Mouse (Mus musculus) CH12.LX (cell line): Measurements from ENCODE around the gene Trmt10a. TPM values are rescaled to one million over a fixed set of nuclear protein-coding genes. Genes with fewer than 3 reads are reported as not detected.

ENCODE experiments used
- DNase-seq: peaks from one replicate; pipeline ENCODE4 v3.0.0-alpha.2; 2013; ENCODE audit errors: extremely low read depth
- H3K27ac ChIP-seq: 2 replicates; pipeline ENCODE4 v1.5.1; 2012; ENCODE audit warnings: low read depth, mild to moderate bottlenecking, control low read depth, moderate library complexity; ENCODE audit not compliant: insufficient read depth
- H3K27me3 ChIP-seq: replicated peaks from 2 replicates; pipeline ENCODE3; 2012; ENCODE audit warnings: inconsistent platforms
- H3K36me3 ChIP-seq, 2 experiments: replicated peaks in 1 of 2; 2 replicates each; pipeline versions ENCODE3 to v1.6.1; 2012; ENCODE audit warnings: inconsistent platforms in 1 of 2, low read length in 1 of 2, mild to moderate bottlenecking in 1 of 2, mixed read lengths in 1 of 2, moderate library complexity in 1 of 2; ENCODE audit not compliant: control insufficient read depth in 1 of 2, insufficient read depth in 1 of 2
- H3K4me1 ChIP-seq, 2 experiments: 2 replicates each; pipeline ENCODE4 v1.6.1; 2012; ENCODE audit warnings: inconsistent platforms in 1 of 2, moderate library complexity in 1 of 2; ENCODE audit not compliant: insufficient read depth in 2 of 2, control insufficient read depth in 1 of 2
- H3K4me2 ChIP-seq: 2 replicates; pipeline ENCODE4 v1.6.1; 2012; ENCODE audit warnings: low read depth, mild to moderate bottlenecking, control low read depth; ENCODE audit not compliant: poor library complexity, insufficient read depth, severe bottlenecking
- H3K4me3 ChIP-seq, 3 experiments: fragments of 150-350 bp in 1 of 3; sonication (generic) in 1 of 3; replicated peaks in 1 of 3; 2 replicates each; pipeline versions ENCODE3 to v1.5.1; 2011 to 2012; ENCODE audit warnings: low read depth in 2 of 3, low read length in 2 of 3, mild to moderate bottlenecking in 2 of 3, moderate library complexity in 2 of 3, control low read depth in 1 of 3, improper control_type of control experiment in 1 of 3, inconsistent platforms in 1 of 3, mixed read lengths in 1 of 3; ENCODE audit not compliant: poor library complexity in 1 of 3
- H3K79me2 ChIP-seq: replicated peaks from 2 replicates; pipeline ENCODE4 v1.6.1; 2012; ENCODE audit warnings: mild to moderate bottlenecking, moderate library complexity; ENCODE audit not compliant: control insufficient read depth, poor library complexity, insufficient read depth, severe bottlenecking; ENCODE audit errors: extremely low read depth
- H3K9ac ChIP-seq: 2 replicates; pipeline ENCODE4 v1.6.1; 2012; ENCODE audit warnings: low read depth, mild to moderate bottlenecking, control low read depth, moderate library complexity; ENCODE audit not compliant: insufficient read depth
- H3K9me3 ChIP-seq: replicated peaks from 2 replicates; pipeline ENCODE3; 2012; ENCODE audit warnings: low read length, inconsistent platforms, mixed read lengths
- BHLHE40 ChIP-seq: IDR thresholded peaks from 2 replicates; pipeline ENCODE4 v1.6.1; 2011; ENCODE audit warnings: mild to moderate bottlenecking, low read depth, low read length, improper control_type of control experiment
- CHD2 ChIP-seq: IDR thresholded peaks from 2 replicates; pipeline ENCODE4 v1.6.1; 2011; ENCODE audit warnings: low read length, improper control_type of control experiment
- E2F4 ChIP-seq: IDR thresholded peaks from 2 replicates; pipeline ENCODE4 v1.6.1; 2011; ENCODE audit warnings: low read depth, low read length, improper control_type of control experiment; ENCODE audit not compliant: insufficient replicate concordance
- EP300 ChIP-seq: IDR thresholded peaks from 2 replicates; pipeline ENCODE4 v1.6.1; 2011; ENCODE audit warnings: low read length, improper control_type of control experiment
- ETS1 ChIP-seq: conservative IDR thresholded peaks from 2 replicates; pipeline ENCODE4 v1.6.1; 2012; ENCODE audit warnings: low read depth, mild to moderate bottlenecking, inconsistent platforms, low read length, improper control_type of control experiment, moderate library complexity
- GABPA ChIP-seq: IDR thresholded peaks from 2 replicates; pipeline ENCODE4 v1.6.1; 2012; ENCODE audit warnings: low read depth, low read length, improper control_type of control experiment, inconsistent platforms; ENCODE audit not compliant: insufficient replicate concordance
- HCFC1 ChIP-seq: IDR thresholded peaks from 2 replicates; pipeline ENCODE4 v1.6.1; 2012; ENCODE audit warnings: low read depth, mild to moderate bottlenecking, inconsistent platforms, low read length, improper control_type of control experiment
- IRF4 ChIP-seq: IDR thresholded peaks from 2 replicates; pipeline ENCODE4 v1.6.1; 2014; ENCODE audit warnings: low read depth, mild to moderate bottlenecking, inconsistent platforms, low read length, improper control_type of control experiment
- JUN ChIP-seq: IDR thresholded peaks from 2 replicates; pipeline ENCODE4 v1.6.1; 2011; ENCODE audit warnings: low read depth, mild to moderate bottlenecking, low read length, improper control_type of control experiment, moderate library complexity; ENCODE audit not compliant: insufficient read depth
- JUND ChIP-seq: conservative IDR thresholded peaks from 2 replicates; pipeline ENCODE4 v1.6.1; 2011; ENCODE audit warnings: low read depth, low read length, improper control_type of control experiment
- KAT2A ChIP-seq: IDR thresholded peaks from 2 replicates; pipeline ENCODE4 v1.6.1; 2012; ENCODE audit warnings: low read length, improper control_type of control experiment, inconsistent platforms; ENCODE audit not compliant: insufficient replicate concordance
- MAFK ChIP-seq: IDR thresholded peaks from 2 replicates; pipeline ENCODE4 v1.6.1; 2011; ENCODE audit warnings: low read length, improper control_type of control experiment; ENCODE audit not compliant: insufficient replicate concordance
- MAX ChIP-seq: IDR thresholded peaks from 2 replicates; pipeline ENCODE4 v1.6.1; 2011; ENCODE audit warnings: low read length, improper control_type of control experiment
- MAZ ChIP-seq: IDR thresholded peaks from 2 replicates; pipeline ENCODE4 v1.6.1; 2012; ENCODE audit warnings: low read depth, mild to moderate bottlenecking, inconsistent platforms, low read length, improper control_type of control experiment, moderate library complexity
- MEF2A ChIP-seq: IDR thresholded peaks from 2 replicates; pipeline ENCODE4 v1.6.1; 2014; ENCODE audit warnings: low read depth, mild to moderate bottlenecking, inconsistent platforms, low read length, improper control_type of control experiment, borderline replicate concordance
- MYC ChIP-seq: IDR thresholded peaks from 2 replicates; pipeline ENCODE4 v1.6.1; 2011; ENCODE audit warnings: low read depth, mild to moderate bottlenecking, improper control_type of control experiment, low read length
- NELFE ChIP-seq: IDR thresholded peaks from 2 replicates; pipeline ENCODE4 v1.6.1; 2011; ENCODE audit warnings: low read depth, low read length, improper control_type of control experiment
- PAX5 ChIP-seq: IDR thresholded peaks from 2 replicates; pipeline ENCODE4 v1.6.1; 2012; ENCODE audit warnings: low read length, inconsistent platforms, mixed read lengths
- POLR2A ChIP-seq: IDR thresholded peaks from 2 replicates; pipeline ENCODE4 v1.6.1; 2011; ENCODE audit warnings: low read depth, mild to moderate bottlenecking, improper control_type of control experiment, low read length
- RAD21 ChIP-seq: IDR thresholded peaks from 2 replicates; pipeline ENCODE4 v1.6.1; 2011; ENCODE audit warnings: low read depth, mild to moderate bottlenecking, low read length, improper control_type of control experiment, moderate library complexity
- RCOR1 ChIP-seq: conservative IDR thresholded peaks from 2 replicates; pipeline ENCODE4 v1.6.1; 2012; ENCODE audit warnings: low read depth, mild to moderate bottlenecking, inconsistent platforms, low read length, improper control_type of control experiment
- SIN3A ChIP-seq: IDR thresholded peaks from 2 replicates; pipeline ENCODE4 v1.6.1; 2012; ENCODE audit warnings: low read length, improper control_type of control experiment, inconsistent platforms
- SMC3 ChIP-seq: IDR thresholded peaks from 2 replicates; pipeline ENCODE4 v1.6.1; 2011; ENCODE audit warnings: low read depth, low read length, improper control_type of control experiment
- TBP ChIP-seq: conservative IDR thresholded peaks from 2 replicates; pipeline ENCODE4 v1.6.1; 2011; ENCODE audit warnings: low read depth, low read length, improper control_type of control experiment
- TCF12 ChIP-seq: IDR thresholded peaks from 2 replicates; pipeline ENCODE4 v1.6.1; 2014; ENCODE audit warnings: low read depth, mild to moderate bottlenecking, inconsistent platforms, low read length, improper control_type of control experiment
- USF1 ChIP-seq: IDR thresholded peaks from 2 replicates; pipeline ENCODE4 v1.6.1; 2014; ENCODE audit warnings: low read depth, mild to moderate bottlenecking, inconsistent platforms, low read length, improper control_type of control experiment
- USF2 ChIP-seq: conservative IDR thresholded peaks from 2 replicates; pipeline ENCODE4 v1.6.1; 2011; ENCODE audit warnings: low read depth, low read length, improper control_type of control experiment
- ZC3H11A ChIP-seq: IDR thresholded peaks from 2 replicates; pipeline ENCODE4 v1.6.1; 2012; ENCODE audit warnings: low read depth, mild to moderate bottlenecking, inconsistent platforms, low read length, improper control_type of control experiment
- ZKSCAN1 ChIP-seq: IDR thresholded peaks from 2 replicates; pipeline ENCODE4 v1.6.1; 2012; ENCODE audit warnings: low read depth, inconsistent platforms, low read length, improper control_type of control experiment, borderline replicate concordance
- ZMIZ1 ChIP-seq: IDR thresholded peaks from 2 replicates; pipeline ENCODE4 v1.6.1; 2012; ENCODE audit warnings: low read depth, mild to moderate bottlenecking, inconsistent platforms, low read length, improper control_type of control experiment
- dilution Hi-C: fragments of 300-500 bp; cut with MboI; formaldehyde crosslinking; loops from 2 replicates; pipeline ENCODE4 v1.14.3; 2020; ENCODE audit warnings: low sequenced_read_pairs; ENCODE audit not compliant: extremely low pct_unique_long_range_greater_than_20kb, extremely low pct_ligation_motif_present
- in situ Hi-C: fragments of 300-500 bp; cut with MboI; formaldehyde crosslinking; loops from 3 replicates; pipeline ENCODE4 v1.14.3; 2019; ENCODE audit warnings: low sequenced_read_pairs, low pct_ligation_motif_present, low pct_unique_long_range_greater_than_20kb, mixed read lengths
- polyA plus RNA-seq: library from polyadenylated mRNA; unstranded; fragments of >175 nt; gene quantifications from 2 replicates; pipeline ENCODE4 v1.2.1, GENCODE M21; 2012; ENCODE audit warnings: low read depth; ENCODE audit not compliant: insufficient read length
- total RNA-seq, 2 experiments: library from RNA; depleted of rRNA; stranded (reverse); fragments of 300-350 nt in 1 of 2; fragments of >200 nt in 1 of 2; gene quantifications; 2 replicates each; pipeline ENCODE4 v1.2.3; 2012 to 2014

The Trmt10a gene
- total and polyA plus RNA-seq, 3 experiments, result 31.6 to 65.7 (median 38.0) TPM

DNA sequence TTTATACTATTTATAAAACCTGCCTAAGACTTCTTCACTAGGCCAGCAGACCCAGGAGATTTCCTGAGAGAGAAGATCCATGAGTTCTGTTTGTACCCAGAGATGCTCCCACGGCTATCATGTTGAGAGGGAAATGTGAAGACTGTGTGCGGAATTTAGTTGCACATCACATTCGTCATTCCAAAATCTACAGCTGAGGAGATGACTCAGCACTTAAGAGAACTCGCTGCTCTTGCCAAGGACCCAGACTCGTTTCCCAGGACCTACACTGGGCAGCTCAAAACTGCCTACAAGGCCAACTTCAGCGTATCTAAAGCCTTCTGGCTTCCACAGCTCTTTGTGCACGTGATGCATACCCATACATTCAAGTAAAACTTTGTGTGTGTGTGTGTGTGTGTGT, 49.0 kb downstream of the Trmt10a start:
- H3K4me2 ChIP-seq, result no peak overlapping the region
- in situ Hi-C loops, result loop anchor here (10.0 kb wide), 1 partner anchor 243 kb away; no protein-coding TSS in a partner anchor
- peaks cover 5 to 6% of the 10 kb centered on the region in 2 experiments for H3K4me1 ChIP-seq
- H3K9ac ChIP-seq, result no peak overlapping the region
- dilution Hi-C loops, result no loop called here
- no peaks in the 10 kb centered on the region for H3K36me3 ChIP-seq
- H3K4me3 ChIP-seq, result no peak overlapping the region
- H3K79me2 ChIP-seq, result no peaks in the 10 kb centered on the region
- H3K27me3 ChIP-seq, result no peaks in the 10 kb centered on the region
- H3K27ac ChIP-seq, result no peak overlapping the region
- no peak for TF ChIP-seq ZC3H11A
- TF ChIP-seq ZKSCAN1, result no peak
- no peak for TF ChIP-seq JUN
- no peak for TF ChIP-seq NELFE
- no peak for TF ChIP-seq PAX5
- no peak for TF ChIP-seq MAX
- no peak for TF ChIP-seq USF2
- TF ChIP-seq CHD2, result no peak
- TF ChIP-seq MAFK, result no peak
- TF ChIP-seq MYC, result no peak
- DNase-seq, result no peak
- H3K9me3 ChIP-seq, result peaks cover 2% of the 10 kb centered on the region

DNA sequence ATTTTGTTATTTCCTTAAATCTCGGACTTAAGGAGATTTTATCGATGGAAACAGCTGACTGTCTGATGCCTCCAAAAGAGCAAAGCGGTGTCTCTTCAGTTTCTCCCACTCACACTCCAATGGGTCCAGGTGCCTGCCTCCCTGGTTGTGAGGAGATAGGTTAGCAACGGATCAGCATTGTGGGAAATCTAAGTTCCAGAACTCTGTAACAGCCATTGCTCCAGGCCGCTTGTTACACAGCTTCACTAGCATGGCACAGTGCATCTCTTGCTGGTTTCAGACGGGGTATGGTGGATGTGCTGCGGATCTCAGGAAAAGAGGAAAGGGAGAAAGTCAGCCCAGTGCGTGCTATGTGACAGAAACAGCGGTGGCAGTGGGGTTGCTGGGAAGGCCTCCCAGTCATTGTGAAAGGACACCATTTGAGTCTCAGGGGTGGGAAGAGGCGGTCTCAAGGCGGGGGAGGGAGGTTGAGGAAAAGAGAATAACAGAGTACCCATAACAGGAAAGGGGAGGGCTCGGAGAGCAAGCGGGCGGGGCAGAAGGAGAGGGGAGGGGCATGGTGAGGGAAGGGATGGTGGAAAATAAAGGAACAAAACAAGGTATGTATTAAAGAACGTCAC, 50.5 kb downstream of the Trmt10a start, which contains the start of gene 4930579F01Rik:
TSS of gene 4930579F01Rik (minus strand) at position 143 of the 620 bp plus-strand sequence.
- dilution Hi-C loops, result no loop called here
- H3K9ac ChIP-seq, result no peak within 1 kb of the TSS
- H3K36me3 ChIP-seq, result no peaks in the 10 kb centered on the region
- no peak for TF ChIP-seq NELFE
- TF ChIP-seq MAZ, result peak; percentile 71; the same call in 1 of the 2 replicates
- no peak for TF ChIP-seq USF2
- 0 out of 2 replicates have a peak, but pooled peaks have one; percentile 18 for TF ChIP-seq MAX
- TF ChIP-seq MAFK, result 0 out of 2 replicates have a peak, but pooled peaks have one; percentile 7
- TF ChIP-seq KAT2A, result no peak
- TF ChIP-seq USF1, result no peak
- TF ChIP-seq RCOR1, result peak; percentile 66; the same call in 1 of the 2 replicates
- TF ChIP-seq MYC, result no peak
- no peak for TF ChIP-seq RAD21
- TF ChIP-seq HCFC1, result 0 out of 2 replicates have a peak, but pooled peaks have one; percentile 14
- 0 out of 2 replicates have a peak, but pooled peaks have one; percentile 31 for TF ChIP-seq JUND
- TF ChIP-seq IRF4, result peak; percentile 92
- peak; percentile 34; the same call in 1 of the 2 replicates for TF ChIP-seq BHLHE40
- peak; percentile 44 for TF ChIP-seq EP300
- TF ChIP-seq TCF12, result 0 out of 2 replicates have a peak, but pooled peaks have one; percentile 33
- TF ChIP-seq CHD2, result peak; percentile 30; the same call in 1 of the 2 replicates
- TF ChIP-seq ZKSCAN1, result no peak
- no peak for TF ChIP-seq GABPA
- no peak for TF ChIP-seq ZMIZ1
- peak; percentile 44; the same call in 1 of the 2 replicates for TF ChIP-seq MEF2A
- no peak for TF ChIP-seq SIN3A
- TF ChIP-seq SMC3, result no peak
- no peak for TF ChIP-seq TBP
- no peak for TF ChIP-seq ETS1
- TF ChIP-seq E2F4, result no peak
- TF ChIP-seq POLR2A, result no peak

More for the DNA sequence above, 50.5 kb downstream of the Trmt10a start, which contains the start of gene 4930579F01Rik:
- Histone ChIP-seq H3K4me1 (peaks cover 9 to 16% of the 10 kb centered on the region in 2 experiments), H3K4me2 (0 out of 2 replicates have a peak within 1 kb of the TSS, but pooled peaks have one; percentile 1), H3K9me3 (peaks cover 2% of the 10 kb centered on the region), H3K4me3 (no peak within 1 kb of the TSS), H3K79me2 (no peaks in the 10 kb centered on the region), H3K27me3 (no peaks in the 10 kb centered on the region), H3K27ac (no peak within 1 kb of the TSS)
- in situ Hi-C loops, result loop anchor here (10.0 kb wide), 1 partner anchor 241 kb away; no protein-coding TSS in a partner anchor
- DNase-seq, result peak; percentile 53
